Mouse (Mus musculus): Measurements from ENCODE around the gene Nprl3.

DNA sequence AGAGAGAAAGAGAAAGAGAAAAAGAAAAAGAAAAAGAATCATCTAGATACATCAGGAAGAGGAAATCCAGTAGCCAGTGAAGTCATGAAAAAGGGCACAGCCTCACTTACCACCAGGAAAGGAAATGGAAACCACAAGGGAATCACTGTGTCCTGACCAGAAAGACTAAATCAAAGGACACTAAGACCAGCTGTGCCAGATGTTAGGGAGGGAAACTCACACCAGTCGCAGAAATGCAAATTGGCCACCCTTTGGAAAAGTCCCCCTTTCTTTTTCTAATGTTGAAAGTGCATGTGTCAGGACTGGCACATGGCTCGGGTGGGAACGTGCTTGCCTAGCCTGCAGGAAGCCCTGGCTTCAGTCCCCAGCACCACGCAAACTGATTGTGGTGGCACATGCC is 3.7 kb upstream of the Nprl3 start:
- TF ChIP-seq CTCF (IDR thresholded peaks at IDR 0.05; ENCODE audit: extremely low read depth, insufficient read length, insufficient replicate concordance, low read depth, low read length) (no peak), POLR2A (IDR thresholded peaks at IDR 0.05; ENCODE audit: low read depth, low read length) (no peak)

Measured in small intestine, adult 2 months (tissue).